Mouse (Mus musculus) thymus, adult 2 months (tissue): ENCODE measurements around the gene Stk10.

Source experiments
- CTCF ChIP-seq: fragments of 200-500 bp; IDR thresholded peaks from 2 replicates; pipeline ENCODE4 v1.5.1; 2012; ENCODE audit warnings: mild to moderate bottlenecking, control low read depth, low read length, moderate library complexity, borderline replicate concordance; ENCODE audit not compliant: control insufficient read depth, poor library complexity, insufficient read depth; ENCODE audit errors: extremely low read depth
- POLR2A ChIP-seq: fragments of 200-500 bp; IDR thresholded peaks from 2 replicates; pipeline ENCODE4 v1.6.1; 2012; ENCODE audit warnings: mild to moderate bottlenecking, low read length, control low read depth, moderate library complexity; ENCODE audit not compliant: control insufficient read depth, poor library complexity, insufficient read depth; ENCODE audit errors: extremely low read depth

DNA sequence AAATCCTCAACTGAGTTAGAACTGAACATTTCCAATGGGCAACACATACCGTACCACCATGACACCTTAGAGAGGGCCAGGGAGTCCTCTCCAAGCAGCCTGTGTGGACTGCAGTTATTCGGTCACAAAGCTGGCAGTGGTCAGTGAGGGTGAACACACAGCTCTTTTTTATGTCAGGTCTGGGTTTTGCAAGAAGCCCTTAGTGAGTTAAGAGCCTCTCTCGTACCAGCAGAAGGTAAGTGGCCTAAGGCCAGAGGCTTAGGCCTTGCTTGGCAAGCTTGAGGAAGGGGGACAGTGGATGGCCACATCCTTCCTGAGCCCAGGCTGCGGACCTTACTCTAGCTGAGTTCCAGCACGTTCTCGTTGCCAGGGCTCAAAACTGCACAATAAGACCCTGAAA lies 67.3 kb downstream of the Stk10 start:
- TF ChIP-seq CTCF: no peak
- TF ChIP-seq POLR2A: no peak
